Mouse (Mus musculus) layer of hippocampus, adult 8-10 months (tissue): ENCODE results near the gene Bpifa3. TPM values are rescaled to one million over a fixed set of nuclear protein-coding genes. Genes with fewer than 3 reads are reported as not detected.
"Not testable (repeated sequence)": the region's sequence is repeated elsewhere in the genome, so short reads cannot be mapped to it uniquely, and the experiment has no call there.

Experiments
- DNase-seq, 2 experiments: peaks; one replicate each; pipeline ENCODE4 v3.0.0; 2022; ENCODE audit warnings: low spot score in 2 of 2
- total RNA-seq, 4 experiments: library from RNA; stranded (reverse); gene quantifications; 2 replicates each; pipeline ENCODE4 v1.2.4; 2022

The Bpifa3 gene
- not detected for total RNA-seq

GRCm38 (mm10) chr2:154130120-154130519, at the start of gene Bpifa3:
Bpifa3 (plus strand) TSS chr2:154130336.
- DNase-seq = no peak

DNA sequence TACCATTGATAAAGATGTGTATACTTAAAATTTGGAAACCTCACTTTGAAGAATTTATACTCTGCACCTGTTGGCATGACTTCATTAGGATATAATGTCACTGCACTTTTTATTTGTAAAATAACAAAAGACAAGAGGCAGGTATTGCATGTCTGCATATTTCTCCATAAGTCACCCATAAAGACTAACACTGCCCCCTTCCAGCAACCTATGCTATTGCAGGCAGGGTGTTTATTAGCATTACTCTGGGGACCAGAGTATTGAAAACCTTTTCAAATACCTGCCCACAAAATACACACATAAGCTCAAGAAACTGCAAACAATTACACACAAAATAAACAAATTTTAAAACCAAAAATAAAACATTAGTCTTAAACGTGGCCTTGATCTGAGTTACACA, 32.4 kb upstream of the Bpifa3 start:
- DNase-seq = no peak

GRCm38 (mm10) chr2:154117381-154117780, 12.8 kb upstream of the Bpifa3 start:
- DNase-seq = no peak

GRCm38 (mm10) chr2:154142580-154142979, 12.4 kb downstream of the Bpifa3 start, which contains the start of gene Bpifa1:
Bpifa1 (plus strand) TSS chr2:154142880.
- DNase-seq = no peak

DNA sequence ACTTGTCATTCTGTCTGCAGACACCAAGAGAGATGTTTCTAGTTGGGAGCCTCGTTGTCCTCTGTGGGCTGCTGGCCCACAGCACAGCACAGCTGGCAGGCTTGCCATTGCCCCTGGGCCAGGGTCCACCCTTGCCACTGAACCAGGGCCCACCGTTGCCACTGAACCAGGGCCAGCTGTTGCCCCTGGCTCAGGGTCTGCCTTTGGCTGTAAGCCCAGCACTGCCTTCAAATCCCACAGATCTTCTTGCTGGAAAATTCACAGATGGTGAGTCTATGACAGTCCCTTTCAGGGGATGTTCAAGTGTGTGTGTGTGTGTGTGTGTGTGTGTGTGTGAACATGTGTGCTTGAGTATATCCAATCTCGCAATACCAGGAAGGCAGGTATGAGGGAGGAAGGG, 13.6 kb downstream of the Bpifa3 start:
- no peak for DNase-seq

DNA sequence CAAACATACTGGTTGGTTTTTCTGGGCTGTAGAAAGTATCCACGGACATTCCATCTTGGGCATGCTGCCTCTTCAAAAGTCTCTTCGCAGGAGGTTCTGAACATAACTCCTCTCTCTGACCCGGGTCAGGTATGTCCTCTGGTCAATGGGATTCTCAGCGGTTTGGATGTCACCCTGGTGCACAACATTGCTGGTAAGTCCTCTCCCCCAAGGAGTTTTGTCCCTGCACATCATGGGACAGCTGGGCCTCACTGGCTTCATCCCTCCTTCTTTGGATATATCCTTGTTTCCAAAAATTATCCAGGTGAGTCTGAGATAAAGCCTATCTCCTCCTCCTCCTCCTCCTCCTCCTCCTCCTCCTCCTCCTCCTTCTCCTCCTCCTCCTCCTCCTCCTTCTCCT, 17.4 kb downstream of the Bpifa3 start:
- DNase-seq = no peak

- peak in 1 of 2 experiments; percentile 27 for DNase-seq
These were observed 28.3 kb downstream of the Bpifa3 start for GRCm38 (mm10) chr2:154158433-154158832.

DNA sequence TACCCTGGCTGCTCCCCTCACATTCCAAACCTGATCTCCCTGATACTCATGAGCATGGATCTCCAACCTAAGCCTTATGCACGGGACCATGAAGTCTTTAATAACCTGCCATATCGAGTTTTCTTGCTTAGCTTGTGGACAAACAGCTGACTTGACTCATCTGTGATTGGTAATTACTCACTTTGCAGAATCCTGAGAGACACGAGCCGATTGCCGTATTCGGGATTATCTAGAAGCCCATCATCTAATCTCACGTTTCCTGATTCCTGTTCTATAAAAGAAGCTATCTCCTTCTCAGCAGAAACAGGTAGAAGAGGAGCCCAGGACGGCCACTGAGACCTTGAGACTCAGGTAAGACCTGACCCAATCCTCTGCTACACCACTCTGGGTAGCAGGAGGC, 32.2 kb downstream of the Bpifa3 start, which contains the start of gene Bpifa5:
Gene Bpifa5 (plus strand): TSS at position 301 of the 400 bp plus-strand sequence.
- no peak for DNase-seq

- DNase-seq = no peak
These were observed 33.2 kb downstream of the Bpifa3 start for GRCm38 (mm10) chr2:154163306-154163705.

GRCm38 (mm10) chr2:154169172-154169571, 39.0 kb downstream of the Bpifa3 start:
- DNase-seq = no peak

- DNase-seq = no peak
These were observed 41.5 kb downstream of the Bpifa3 start for GRCm38 (mm10) chr2:154171621-154172020.

- peak in 1 of 2 experiments; percentile 53 for DNase-seq
These were observed 43.2 kb downstream of the Bpifa3 start for GRCm38 (mm10) chr2:154173313-154173712.

GRCm38 (mm10) chr2:154181900-154182299, 51.8 kb downstream of the Bpifa3 start:
- not testable (repeated sequence) for DNase-seq

- not testable (repeated sequence) for DNase-seq
These were observed 52.9 kb downstream of the Bpifa3 start for GRCm38 (mm10) chr2:154183061-154183460.

DNA sequence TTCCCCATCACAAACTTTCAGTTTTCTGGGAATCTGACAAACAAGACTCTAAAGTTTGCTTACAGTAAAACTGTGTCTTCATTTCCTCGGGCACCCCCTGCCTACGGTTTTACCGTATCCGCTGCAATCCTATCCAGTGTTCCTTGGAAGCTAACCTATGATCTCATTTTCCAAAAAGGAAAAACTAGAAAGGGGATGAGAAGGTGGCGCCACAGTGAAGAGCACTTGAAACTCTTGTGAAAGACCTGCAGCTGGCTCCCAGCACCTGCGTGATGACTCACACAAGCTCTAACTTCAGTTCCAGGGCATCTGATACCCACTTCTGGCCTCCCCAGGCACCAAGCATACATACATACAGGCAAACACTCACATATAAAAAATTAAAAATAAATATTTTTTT, 55.2 kb downstream of the Bpifa3 start:
- DNase-seq = no peak

- DNase-seq = no peak
These were observed 55.6 kb downstream of the Bpifa3 start for GRCm38 (mm10) chr2:154185748-154186147.

GRCm38 (mm10) chr2:154187468-154187867, 57.3 kb downstream of the Bpifa3 start:
- DNase-seq = no peak

Other genes starting within 250 kb of the Bpifa3 start
- not detected for gene Bpifb6, start 229.9 kb upstream of the Bpifa3 start, total RNA-seq
- gene Bpifb3, start 212.1 kb upstream of the Bpifa3 start, total RNA-seq = not detected
- gene Bpifb4, start 192.1 kb upstream of the Bpifa3 start, total RNA-seq = not detected
- not detected for gene Bpifa6, start 155.4 kb upstream of the Bpifa3 start, total RNA-seq
- not detected for gene Bpifa2, start 122.1 kb upstream of the Bpifa3 start, total RNA-seq
- not detected for gene Bpifa1, start 12.5 kb downstream of the Bpifa3 start, total RNA-seq
- not detected for gene Bpifa5, start 32.3 kb downstream of the Bpifa3 start, total RNA-seq
- under 1 TPM; 0.16 to 0.22 (median 0.18) TPM for gene Bpifb1, start 60.5 kb downstream of the Bpifa3 start, total RNA-seq
- not detected for gene Bpifb5, start 93.4 kb downstream of the Bpifa3 start, total RNA-seq
- under 1 TPM in 2 of 4 experiments, not detected in 2; 0.32 to 0.35 TPM for gene Bpifb9a, start 127.5 kb downstream of the Bpifa3 start, total RNA-seq
- gene Bpifb9b, start 176.9 kb downstream of the Bpifa3 start, total RNA-seq = under 1 TPM in 1 of 4 experiments, not detected in 3; 0.19 TPM
- gene Cdk5rap1, start 242.7 kb downstream of the Bpifa3 start, total RNA-seq = 10 to 100 TPM; 13.6 to 17.1 (median 16.0) TPM